12 mouse cellular contexts compared by ENCODE assay signal in the genomic region with DNA sequence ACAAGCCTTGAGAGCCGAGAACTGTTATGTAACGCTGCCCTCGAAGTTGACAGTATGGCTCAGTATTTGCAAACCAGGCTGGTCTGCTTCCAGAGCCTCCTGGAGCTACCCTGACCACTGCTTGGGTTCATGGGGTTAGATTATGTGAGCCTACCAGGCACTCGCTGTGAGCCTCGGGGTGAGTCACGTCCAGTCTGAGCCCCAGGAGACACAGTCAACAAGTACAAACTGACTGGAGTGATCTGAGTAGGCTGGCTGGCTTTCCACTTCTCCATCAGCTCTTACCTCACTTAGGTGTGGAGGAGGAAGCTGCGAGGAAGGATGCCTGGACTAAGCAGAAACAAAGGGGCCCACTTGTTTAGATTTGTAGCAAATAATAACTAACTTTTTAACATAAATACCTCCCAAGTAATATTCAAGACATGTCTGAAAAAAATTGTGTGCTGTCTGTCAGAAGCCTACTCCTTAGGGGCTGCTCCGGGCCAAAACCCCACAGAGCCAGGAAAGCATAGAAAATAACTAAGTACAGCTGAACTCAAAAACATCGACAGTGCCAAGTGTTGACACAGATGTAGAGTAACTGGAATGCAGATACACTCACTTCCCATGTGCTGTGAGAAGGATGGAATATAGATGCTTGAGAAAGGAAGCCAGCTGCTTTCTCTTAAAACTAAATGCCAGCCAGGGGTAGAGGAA.
DNase-seq lines count a peak whose midpoint lies in the region; ATAC-seq lines count a peak whose summit lies in the region.
"Had no signal": no experiment of that assay in that cellular context is flagged by ENCODE, and none has a peak within 500 bp of the region (broad histone marks: within the 10 kb centered on the region; RNA-seq: fewer than 3 reads in every experiment).

No protein-coding gene starts in this region.

- peak overlapping the region; percentile 84 for H3K27ac ChIP-seq in embryonic facial prominence, embryonic 15.5 days (replicated peaks)
- no peak overlapping the region for H3K27ac ChIP-seq in liver, embryonic 12.5 days
- H3K27ac ChIP-seq: forebrain, embryonic 12.5 days; hindbrain, embryonic 14.5 days had no signal

- no peaks in the 10 kb centered on the region for H3K9me3 ChIP-seq in embryonic facial prominence, embryonic 15.5 days (replicated peaks)
- no peaks in the 10 kb centered on the region for H3K9me3 ChIP-seq in liver, embryonic 12.5 days (replicated peaks)
- H3K9me3 ChIP-seq: forebrain, embryonic 12.5 days had no signal

- WGBS in embryonic facial prominence, embryonic 15.5 days, result 59% methylated on average over 9 of the region's 9 CpGs
- WGBS in liver, embryonic 12.5 days (ENCODE audit: insufficient replicate concordance), result 64% methylated on average over 9 of the region's 9 CpGs

- H3K4me3 ChIP-seq in embryonic facial prominence, embryonic 15.5 days (replicated peaks), result no peak overlapping the region
- no peak overlapping the region for H3K4me3 ChIP-seq in liver, embryonic 12.5 days
- H3K4me3 ChIP-seq: forebrain, embryonic 12.5 days had no signal

- no peaks in the 10 kb centered on the region for H3K27me3 ChIP-seq in embryonic facial prominence, embryonic 15.5 days
- no peaks in the 10 kb centered on the region for H3K27me3 ChIP-seq in liver, embryonic 12.5 days (replicated peaks)
- H3K27me3 ChIP-seq: forebrain, embryonic 12.5 days had no signal

- peak; percentile 42 for DNase-seq in adrenal gland, postnatal 14 days
- no peak for DNase-seq in adrenal gland, postnatal 36 days
- DNase-seq in 3134 (ENCODE audit: extremely low read depth, insufficient read length, low spot score), result peak; percentile 76
- DNase-seq in heart, postnatal 4 days, result peak; percentile 58
- DNase-seq in c-Kit-positive CD71-positive TER-119-positive erythroid progenitor cells, embryonic 14.5 days (ENCODE audit: low spot score), result no peak
- DNase-seq in embryo, embryonic 10 days (ENCODE audit: low spot score), result no peak
- DNase-seq: cerebellum, adult 8-10 months; retina, postnatal 1 day had no signal

- H3K36me3 ChIP-seq in embryonic facial prominence, embryonic 15.5 days, result no peaks in the 10 kb centered on the region
- no peaks in the 10 kb centered on the region for H3K36me3 ChIP-seq in liver, embryonic 12.5 days
- H3K36me3 ChIP-seq: forebrain, embryonic 12.5 days had no signal

- no peak overlapping the region for H3K4me2 ChIP-seq in embryonic facial prominence, embryonic 15.5 days (replicated peaks)
- H3K4me2 ChIP-seq in liver, embryonic 12.5 days, result no peak overlapping the region
- H3K4me2 ChIP-seq: forebrain, embryonic 12.5 days; hindbrain, embryonic 14.5 days had no signal

- peaks cover 48% of the 10 kb centered on the region for H3K4me1 ChIP-seq in embryonic facial prominence, embryonic 15.5 days
- H3K4me1 ChIP-seq in liver, embryonic 12.5 days, result peaks cover 46% of the 10 kb centered on the region

- H3K9ac ChIP-seq in embryonic facial prominence, embryonic 15.5 days, result no peak overlapping the region
- no peak overlapping the region for H3K9ac ChIP-seq in liver, embryonic 12.5 days
- H3K9ac ChIP-seq: forebrain, embryonic 12.5 days; hindbrain, embryonic 14.5 days had no signal

- ATAC-seq in embryonic facial prominence, embryonic 15.5 days (ENCODE audit: insufficient number of reproducible peaks, low FRiP score, low TSS enrichment, low read depth), result 0 out of 2 replicates have a peak, but pooled peaks have one; percentile 35
- no peak for ATAC-seq in liver, embryonic 12.5 days

Comparison
In these comparisons a context has a peak if more than half of its experiments do, and no peak if none do; other contexts are left out.
1. DNase-seq: peak in adrenal gland, postnatal 14 days (single experiment), 3134 (single experiment) and heart, postnatal 4 days (single experiment); none in adrenal gland, postnatal 36 days (0 of 2), c-Kit-positive CD71-positive TER-119-positive erythroid progenitor cells, embryonic 14.5 days (single experiment) and embryo, embryonic 10 days (single experiment).